Mouse (Mus musculus) limb, embryonic 12.5 days (tissue): ENCODE data around the gene Coa6. TPM values are rescaled to one million over a fixed set of nuclear protein-coding genes. Genes with fewer than 3 reads are reported as not detected.

ENCODE experiments used
- ATAC-seq: fragments of 200-750 bp; cut with Nextera tagmentation; 2 replicates; pipeline ENCODE4 v1.8.0; 2017; ENCODE audit warnings: low read depth, moderate TSS enrichment; ENCODE audit not compliant: insufficient number of reproducible peaks, insufficient read depth, low FRiP score, low TSS enrichment
- H3K27ac ChIP-seq: fragments of 300-500 bp; sonication (generic); 2 replicates; pipeline ENCODE4 v1.5.1; 2016; ENCODE audit warnings: mild to moderate bottlenecking, moderate library complexity
- H3K27me3 ChIP-seq: fragments of 300-500 bp; sonication (generic); 2 replicates; pipeline ENCODE4 v1.6.1; 2016; ENCODE audit warnings: mild to moderate bottlenecking, moderate library complexity
- H3K36me3 ChIP-seq: fragments of 300-500 bp; sonication (generic); 2 replicates; pipeline ENCODE4 v1.6.1; 2016; ENCODE audit warnings: mild to moderate bottlenecking, moderate library complexity
- H3K4me1 ChIP-seq: fragments of 300-500 bp; sonication (generic); replicated peaks from 2 replicates; pipeline ENCODE4 v1.6.1; 2016
- H3K4me2 ChIP-seq: fragments of 300-500 bp; sonication (generic); 2 replicates; pipeline ENCODE4 v1.6.1; 2016; ENCODE audit warnings: mild to moderate bottlenecking, moderate library complexity
- H3K4me3 ChIP-seq: fragments of 300-500 bp; sonication (generic); replicated peaks from 2 replicates; pipeline ENCODE4 v1.5.1; 2016; ENCODE audit warnings: mild to moderate bottlenecking
- H3K9ac ChIP-seq: fragments of 300-500 bp; sonication (generic); replicated peaks from 2 replicates; pipeline ENCODE4 v1.6.1; 2016; ENCODE audit warnings: mild to moderate bottlenecking, moderate library complexity
- H3K9me3 ChIP-seq: fragments of 300-500 bp; sonication (generic); 2 replicates; pipeline ENCODE4 v1.6.1; 2016; ENCODE audit warnings: mild to moderate bottlenecking, moderate library complexity
- WGBS: fragments of 180-500 bp; shearing (Covaris S2); methylation state at CpG from one replicate; pipeline ENCODE4 v1.1.7; 2016; 5-methylcytosine and 5-hydroxymethylcytosine counted together
- polyA plus RNA-seq: library from polyadenylated mRNA; unstranded; fragments of >200 nt; fragmentation: Nextera tagmentation; extraction: Ambion mirVana; gene quantifications from 2 replicates; pipeline ENCODE4 v1.2.1, GENCODE M21; 2016

Gene Coa6
- polyA plus RNA-seq, 1 experiment from 2014 or later: 49.2 TPM

GRCm38 (mm10) chr8:126464071-126464470 is 41.8 kb downstream of the Coa6 start:
- H3K36me3 ChIP-seq: peaks cover 63% of the 10 kb centered on the region
- no peak overlapping the region; the same call in 1 of the 2 replicates for H3K9ac ChIP-seq
- H3K4me1 ChIP-seq: no peaks in the 10 kb centered on the region
- no peaks in the 10 kb centered on the region for H3K27me3 ChIP-seq
- no peaks in the 10 kb centered on the region for H3K9me3 ChIP-seq
- H3K27ac ChIP-seq: no peak overlapping the region
- no peak overlapping the region for H3K4me3 ChIP-seq
- no peak for ATAC-seq
- 82% methylated on average over 7 of the region's 7 CpGs for WGBS
- no peak overlapping the region for H3K4me2 ChIP-seq

GRCm38 (mm10) chr8:126473802-126474298 is 51.5 kb downstream of the Coa6 start:
- Histone ChIP-seq H3K9ac (peak overlapping the region; percentile 75), H3K4me1 (peaks cover 18% of the 10 kb centered on the region), H3K27ac (no peak overlapping the region), H3K9me3 (no peaks in the 10 kb centered on the region), H3K4me3 (peak overlapping the region; percentile 89), H3K27me3 (peaks cover 16% of the 10 kb centered on the region), H3K4me2 (peak overlapping the region; percentile 89), H3K36me3 (peaks cover 20% of the 10 kb centered on the region; the same call in 1 of the 2 replicates)
- WGBS: 15% methylated on average over 16 of the region's 16 CpGs
- ATAC-seq: no peak

GRCm38 (mm10) chr8:126474299-126475187 is 52.2 kb downstream of the Coa6 start, which contains the start of gene Tarbp1:
Gene Tarbp1, minus strand, starts transcription at chr8:126475065.
- H3K4me1 ChIP-seq: peaks cover 18% of the 10 kb centered on the region
- peak within 1 kb of the TSS; percentile 85 for H3K27ac ChIP-seq
- no peaks in the 10 kb centered on the region for H3K9me3 ChIP-seq
- WGBS: under 1% methylated on average over 122 of the region's 124 CpGs
- peak within 1 kb of the TSS; percentile 89 for H3K4me2 ChIP-seq
- peaks cover 15% of the 10 kb centered on the region; the same call in 1 of the 2 replicates for H3K36me3 ChIP-seq
- H3K27me3 ChIP-seq: peaks cover 16% of the 10 kb centered on the region
- peak; percentile 90 for ATAC-seq
- peak within 1 kb of the TSS; percentile 75 for H3K9ac ChIP-seq
- H3K4me3 ChIP-seq: peak within 1 kb of the TSS; percentile 89

Other genes with a start within 250 kb of the Coa6 start
- gene Slc35f3, start 124.0 kb upstream of the Coa6 start, polyA plus RNA-seq: 0.56 and 0.59 TPM in 2 replicates
- 3.5 and 3.6 TPM in 2 replicates for gene Tarbp1, start 52.5 kb downstream of the Coa6 start, polyA plus RNA-seq
- 9.3 and 11.0 TPM in 2 replicates for gene Irf2bp2, start 171.5 kb downstream of the Coa6 start, polyA plus RNA-seq